Mouse (Mus musculus): ENCODE data around the gene Lipo2. TPM values are rescaled to one million over a fixed set of nuclear protein-coding genes. Genes with fewer than 3 reads are reported as not detected.
"Not testable (repeated sequence)": the region's sequence is repeated elsewhere in the genome, so short reads cannot be mapped to it uniquely, and the experiment has no call there.

Lipo2 gene
- not detected in 2 replicates for total RNA-seq (2017)

GRCm38 (mm10) chr19:33751259-33751658, at the start of gene Lipo2:
Lipo2 (minus strand) TSS chr19:33751359.
- not testable (repeated sequence) for ATAC-seq (replicated peaks in 1 of 2; ENCODE audit: insufficient read depth in 1 of 2, low FRiP score in 2 of 2, low TSS enrichment in 1 of 2, low read depth in 1 of 2, poor library complexity in 2 of 2, severe bottlenecking in 2 of 2)

GRCm38 (mm10) chr19:33787359-33787758, 36.2 kb upstream of the Lipo2 start, which contains the start of gene Lipo1:
Lipo1 (minus strand) TSS chr19:33787459.
- not testable (repeated sequence) for ATAC-seq (replicated peaks in 1 of 2; ENCODE audit: insufficient read depth in 1 of 2, low FRiP score in 2 of 2, low TSS enrichment in 1 of 2, low read depth in 1 of 2, poor library complexity in 2 of 2, severe bottlenecking in 2 of 2)

- no peak for ATAC-seq (replicated peaks in 1 of 2; ENCODE audit: insufficient read depth in 1 of 2, low FRiP score in 2 of 2, low TSS enrichment in 1 of 2, low read depth in 1 of 2, poor library complexity in 2 of 2, severe bottlenecking in 2 of 2)
These were observed 35.6 kb upstream of the Lipo2 start for GRCm38 (mm10) chr19:33786576-33787277.

GRCm38 (mm10) chr19:33761287-33762086, 10.3 kb upstream of the Lipo2 start, which contains the start of gene Lipo3:
Lipo3 (minus strand) TSS chr19:33761951.
- ATAC-seq (replicated peaks in 1 of 2; ENCODE audit: insufficient read depth in 1 of 2, low FRiP score in 2 of 2, low TSS enrichment in 1 of 2, low read depth in 1 of 2, poor library complexity in 2 of 2, severe bottlenecking in 2 of 2): peak; percentile 67 to 80

Other genes starting within 250 kb of the Lipo2 start
- gene Lipo4, start 233.6 kb downstream of the Lipo2 start, total RNA-seq (2017): not detected in 2 replicates
- not detected in 2 replicates for gene Gm8978, start 126.1 kb downstream of the Lipo2 start, total RNA-seq (2017)
- 9.2 and 12.7 TPM in 2 replicates for gene Lipo3, start 10.6 kb upstream of the Lipo2 start, total RNA-seq (2017)
- gene Lipo1, start 36.1 kb upstream of the Lipo2 start, total RNA-seq (2017): not detected in 2 replicates
- not detected in 2 replicates for gene Lipf, start 209.8 kb upstream of the Lipo2 start, total RNA-seq (2017)

Data from hematopoietic stem cell, adult 5-6 weeks (primary cell).